Mouse (Mus musculus) liver, embryonic 13.5 days (tissue): ENCODE data around the gene Sema3g. TPM values are rescaled to one million over a fixed set of nuclear protein-coding genes. Genes with fewer than 3 reads are reported as not detected.

Experiments used
- ATAC-seq: fragments of 200-750 bp; cut with Nextera tagmentation; 2 replicates; pipeline ENCODE4 v1.8.0; 2017; ENCODE audit warnings: low read depth, mild to moderate bottlenecking, moderate number of reproducible peaks, moderate library complexity
- DNase-seq: peaks from one replicate; pipeline ENCODE4 v3.0.0; 2022
- H3K27ac ChIP-seq: fragments of 300-500 bp; sonication (generic); 2 replicates; pipeline ENCODE4 v1.5.1; 2015; ENCODE audit warnings: moderate library complexity, mild to moderate bottlenecking, inconsistent platforms
- H3K27me3 ChIP-seq: fragments of 300-500 bp; sonication (generic); 2 replicates; pipeline ENCODE4 v1.6.1; 2015; ENCODE audit warnings: mild to moderate bottlenecking, inconsistent platforms
- H3K36me3 ChIP-seq: fragments of 300-500 bp; sonication (generic); 2 replicates; pipeline ENCODE4 v1.6.1; 2015; ENCODE audit warnings: mild to moderate bottlenecking, inconsistent platforms
- H3K4me1 ChIP-seq: fragments of 300-500 bp; sonication (generic); replicated peaks from 2 replicates; pipeline ENCODE4 v1.6.1; 2015; ENCODE audit warnings: inconsistent platforms
- H3K4me2 ChIP-seq: fragments of 300-500 bp; sonication (generic); 2 replicates; pipeline ENCODE4 v1.6.1; 2015; ENCODE audit warnings: inconsistent platforms, mild to moderate bottlenecking, moderate library complexity
- H3K4me3 ChIP-seq: fragments of 300-500 bp; sonication (generic); replicated peaks from 2 replicates; pipeline ENCODE4 v1.5.1; 2015; ENCODE audit warnings: mild to moderate bottlenecking, inconsistent platforms
- H3K9ac ChIP-seq: fragments of 300-500 bp; sonication (generic); 2 replicates; pipeline ENCODE4 v1.6.1; 2015; ENCODE audit warnings: mild to moderate bottlenecking, inconsistent platforms
- H3K9me3 ChIP-seq: fragments of 300-500 bp; sonication (generic); replicated peaks from 2 replicates; pipeline ENCODE4 v1.6.1; 2016; ENCODE audit warnings: inconsistent platforms
- WGBS: fragments of 180-500 bp; shearing (Covaris S2); methylation state at CpG from one replicate; pipeline ENCODE4 v1.1.7; 2015; ENCODE audit not compliant: insufficient replicate concordance; 5-methylcytosine and 5-hydroxymethylcytosine counted together
- polyA plus RNA-seq: library from polyadenylated mRNA; unstranded; fragments of >200 nt; fragmentation: Nextera tagmentation; extraction: Ambion mirVana; gene quantifications from 2 replicates; pipeline ENCODE4 v1.2.1, GENCODE M21; 2015

Gene Sema3g
- polyA plus RNA-seq, 1 experiment from 2014 or later: 0.02 TPM

DNA sequence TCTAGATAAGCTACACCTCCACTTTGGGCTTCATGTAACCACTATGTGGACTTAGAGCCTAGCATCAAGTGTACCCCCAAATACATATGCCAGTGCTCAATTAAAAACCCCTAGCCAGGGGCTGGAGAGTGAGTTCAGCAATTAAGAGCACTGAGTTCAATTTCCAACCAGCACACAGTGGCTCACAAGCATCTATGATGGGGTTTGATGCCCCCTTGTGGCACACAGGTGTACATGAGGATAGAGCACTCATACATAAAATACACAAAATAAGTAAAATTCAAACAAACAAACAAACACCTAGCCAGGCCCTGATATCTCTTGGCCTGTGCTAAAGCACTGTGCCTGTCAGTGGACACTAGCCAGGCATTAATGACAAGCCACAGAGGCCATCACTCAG is 21.7 kb upstream of the Sema3g start:
- 0 out of 2 replicates have a peak, but pooled peaks have one; percentile 8 for ATAC-seq
- Histone ChIP-seq H3K36me3 (peaks cover 89% of the 10 kb centered on the region), H3K4me2 (no peak overlapping the region), H3K4me3 (no peak overlapping the region), H3K27ac (no peak overlapping the region), H3K9me3 (no peaks in the 10 kb centered on the region), H3K27me3 (no peaks in the 10 kb centered on the region), H3K4me1 (peaks cover 47% of the 10 kb centered on the region), H3K9ac (no peak overlapping the region)
- DNase-seq: no peak

DNA sequence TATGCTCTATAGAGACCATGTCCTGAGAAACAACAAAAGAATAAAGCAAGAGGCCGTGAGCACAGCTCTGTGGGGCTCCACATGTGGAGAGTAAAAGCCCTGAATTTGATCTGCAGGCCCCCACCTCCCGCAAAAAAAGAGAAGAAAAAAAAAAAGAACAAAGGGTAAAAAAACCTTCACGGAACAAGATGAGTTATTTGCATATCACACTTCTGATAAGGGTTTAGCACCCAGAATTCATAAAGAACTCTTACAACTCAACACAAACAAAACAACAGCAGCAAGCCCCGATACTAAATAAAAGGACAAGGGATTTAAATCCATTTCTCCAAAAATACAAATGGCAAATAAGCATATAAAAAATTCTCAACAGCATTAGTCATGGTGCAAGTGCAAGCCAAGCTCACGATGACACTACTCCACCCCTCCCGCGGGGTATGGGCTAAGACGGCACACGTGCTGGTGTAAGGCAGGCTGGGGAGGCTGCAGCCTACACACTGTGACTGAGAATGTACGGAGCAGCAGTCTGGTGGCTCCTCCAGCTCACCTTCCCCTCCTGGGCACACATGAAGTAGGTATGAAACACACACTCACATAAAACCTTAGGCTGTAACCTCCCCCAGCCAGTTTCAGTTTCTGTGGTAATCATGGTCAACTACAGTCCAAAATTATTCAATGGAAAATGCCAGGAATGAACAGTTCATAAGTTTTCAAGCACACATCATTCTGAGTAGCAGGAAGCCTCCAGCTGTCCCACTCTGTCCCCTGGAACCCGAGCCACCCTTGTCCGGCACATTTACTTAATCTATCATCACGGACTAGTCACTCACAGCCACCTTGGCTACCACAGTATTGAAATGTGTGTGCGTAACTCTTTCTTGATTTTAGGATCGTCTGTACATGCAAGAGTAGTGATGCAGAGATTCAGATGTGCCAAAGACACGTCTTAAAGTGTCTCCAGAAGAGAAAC is 19.8 kb upstream of the Sema3g start:
- ATAC-seq: peak; percentile 45; the same call in 1 of the 2 replicates
- Histone ChIP-seq H3K27ac (0 out of 2 replicates have a peak overlapping the region, but pooled peaks have one; percentile 13), H3K4me1 (peaks cover 52% of the 10 kb centered on the region), H3K4me3 (no peak overlapping the region), H3K9ac (no peak overlapping the region), H3K36me3 (peaks cover 87% of the 10 kb centered on the region), H3K9me3 (no peaks in the 10 kb centered on the region), H3K4me2 (0 out of 2 replicates have a peak overlapping the region, but pooled peaks have one; percentile 19), H3K27me3 (no peaks in the 10 kb centered on the region)
- WGBS: 67% methylated on average over 16 of the region's 16 CpGs
- no peak for DNase-seq

DNA sequence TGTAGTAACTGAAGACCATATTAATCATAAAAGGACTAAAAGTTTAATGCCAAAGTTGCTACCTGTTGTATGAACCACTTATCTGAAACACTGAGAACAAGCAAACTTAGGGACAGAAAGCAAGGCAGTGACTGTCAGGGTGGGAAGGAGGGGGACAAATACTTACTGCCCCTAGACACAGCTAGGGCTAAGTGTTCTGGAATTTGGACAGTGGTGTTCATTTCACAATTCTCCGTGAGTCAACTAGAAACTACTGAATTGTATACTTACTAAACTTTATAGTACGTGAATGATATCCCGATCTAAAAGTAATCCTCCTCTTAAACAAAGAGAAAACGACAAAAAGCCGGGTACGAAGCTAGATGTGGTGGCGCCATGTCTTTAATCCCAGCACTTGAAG is 18.1 kb upstream of the Sema3g start:
- peaks cover 87% of the 10 kb centered on the region for H3K36me3 ChIP-seq

DNA sequence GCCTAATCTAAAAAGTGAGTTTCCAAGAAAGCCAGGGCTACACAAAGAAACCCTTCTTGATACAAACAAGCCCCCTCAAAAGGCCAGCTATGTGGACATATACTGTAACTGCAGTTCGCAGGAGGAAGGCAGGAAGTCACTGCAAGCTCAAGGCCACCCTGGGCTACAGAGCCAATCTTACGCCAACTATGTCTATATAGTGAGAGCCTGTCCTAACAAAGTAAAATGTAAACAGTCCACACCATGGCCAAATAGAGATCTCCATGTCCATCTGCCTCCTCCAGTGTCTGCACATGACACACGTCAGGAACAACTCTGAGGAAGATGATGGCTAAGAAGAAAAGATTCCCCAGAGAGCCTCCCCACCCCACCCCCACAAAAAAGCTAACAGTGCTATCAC is 17.6 kb upstream of the Sema3g start:
- peak overlapping the region; percentile 32 for H3K27ac ChIP-seq
- no peak overlapping the region for H3K4me3 ChIP-seq
- no peaks in the 10 kb centered on the region for H3K27me3 ChIP-seq
- H3K9ac ChIP-seq: no peak overlapping the region
- H3K4me2 ChIP-seq: no peak overlapping the region
- ATAC-seq (peak; percentile 32; the same call in 1 of the 2 replicates), DNase-seq (no peak)
- WGBS: 75% methylated on average over 3 of the region's 3 CpGs
- no peaks in the 10 kb centered on the region for H3K9me3 ChIP-seq
- peaks cover 62% of the 10 kb centered on the region for H3K4me1 ChIP-seq
- H3K36me3 ChIP-seq: peaks cover 86% of the 10 kb centered on the region

More for the DNA sequence above, 18.1 kb upstream of the Sema3g start:
- Histone ChIP-seq H3K9ac (no peak overlapping the region), H3K27ac (peak overlapping the region; percentile 32; the same call in 1 of the 2 replicates), H3K4me1 (peaks cover 61% of the 10 kb centered on the region), H3K9me3 (no peaks in the 10 kb centered on the region), H3K4me3 (no peak overlapping the region), H3K4me2 (no peak overlapping the region), H3K27me3 (no peaks in the 10 kb centered on the region)
- ATAC-seq (no peak), DNase-seq (no peak)
- 84% methylated on average over 7 of the region's 7 CpGs for WGBS

DNA sequence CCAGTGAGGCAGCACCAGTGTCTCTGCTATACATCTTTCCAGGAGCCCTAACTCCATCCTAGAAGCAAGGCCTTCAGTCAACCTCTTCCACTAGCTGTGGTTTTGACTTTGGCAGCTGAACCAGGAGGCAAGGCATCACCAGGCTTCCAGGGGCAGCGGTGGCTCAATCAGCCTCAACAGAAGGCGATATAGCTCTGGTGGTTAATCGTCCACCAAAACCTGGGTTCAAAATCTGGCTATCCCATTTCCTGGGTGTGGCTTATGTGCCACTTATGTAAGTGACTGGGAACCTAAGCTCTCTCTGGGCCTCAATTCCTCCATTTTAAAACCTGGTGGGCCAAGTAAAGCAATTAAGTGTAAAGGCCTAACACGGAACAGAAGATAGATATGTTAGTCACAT is 12.8 kb upstream of the Sema3g start:
- ATAC-seq (no peak), DNase-seq (no peak)
- Histone ChIP-seq H3K4me3 (peak overlapping the region; percentile 81), H3K36me3 (peaks cover 47% of the 10 kb centered on the region), H3K27me3 (no peaks in the 10 kb centered on the region), H3K27ac (peak overlapping the region; percentile 88), H3K4me2 (peak overlapping the region; percentile 80), H3K9ac (peak overlapping the region; percentile 91), H3K9me3 (no peaks in the 10 kb centered on the region), H3K4me1 (peaks cover 62% of the 10 kb centered on the region)
- 40% methylated on average over 4 of the region's 4 CpGs for WGBS

DNA sequence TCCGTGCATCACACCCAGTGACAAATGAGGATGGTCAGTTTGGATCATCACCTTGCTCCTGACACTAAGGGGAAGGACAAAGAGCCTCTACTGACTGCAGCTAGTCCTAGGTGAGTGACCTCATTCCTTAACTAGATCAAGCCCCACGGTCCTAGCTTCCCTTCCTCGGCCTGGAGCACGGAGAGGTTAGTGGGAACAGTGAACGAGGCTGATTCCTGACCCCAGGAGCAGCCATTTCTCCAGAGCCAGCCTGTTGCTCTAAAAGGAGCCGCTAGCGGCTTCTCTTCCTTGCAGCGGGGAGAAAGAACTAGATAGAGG is 12.5 kb upstream of the Sema3g start:
- WGBS: 17% methylated on average over 8 of the region's 8 CpGs
- Histone ChIP-seq H3K27me3 (no peaks in the 10 kb centered on the region), H3K9me3 (no peaks in the 10 kb centered on the region), H3K4me1 (peaks cover 58% of the 10 kb centered on the region), H3K4me3 (peak overlapping the region; percentile 81), H3K4me2 (peak overlapping the region; percentile 80), H3K36me3 (peaks cover 44% of the 10 kb centered on the region), H3K27ac (peak overlapping the region; percentile 88), H3K9ac (peak overlapping the region; percentile 91)
- ATAC-seq (no peak), DNase-seq (no peak)

DNA sequence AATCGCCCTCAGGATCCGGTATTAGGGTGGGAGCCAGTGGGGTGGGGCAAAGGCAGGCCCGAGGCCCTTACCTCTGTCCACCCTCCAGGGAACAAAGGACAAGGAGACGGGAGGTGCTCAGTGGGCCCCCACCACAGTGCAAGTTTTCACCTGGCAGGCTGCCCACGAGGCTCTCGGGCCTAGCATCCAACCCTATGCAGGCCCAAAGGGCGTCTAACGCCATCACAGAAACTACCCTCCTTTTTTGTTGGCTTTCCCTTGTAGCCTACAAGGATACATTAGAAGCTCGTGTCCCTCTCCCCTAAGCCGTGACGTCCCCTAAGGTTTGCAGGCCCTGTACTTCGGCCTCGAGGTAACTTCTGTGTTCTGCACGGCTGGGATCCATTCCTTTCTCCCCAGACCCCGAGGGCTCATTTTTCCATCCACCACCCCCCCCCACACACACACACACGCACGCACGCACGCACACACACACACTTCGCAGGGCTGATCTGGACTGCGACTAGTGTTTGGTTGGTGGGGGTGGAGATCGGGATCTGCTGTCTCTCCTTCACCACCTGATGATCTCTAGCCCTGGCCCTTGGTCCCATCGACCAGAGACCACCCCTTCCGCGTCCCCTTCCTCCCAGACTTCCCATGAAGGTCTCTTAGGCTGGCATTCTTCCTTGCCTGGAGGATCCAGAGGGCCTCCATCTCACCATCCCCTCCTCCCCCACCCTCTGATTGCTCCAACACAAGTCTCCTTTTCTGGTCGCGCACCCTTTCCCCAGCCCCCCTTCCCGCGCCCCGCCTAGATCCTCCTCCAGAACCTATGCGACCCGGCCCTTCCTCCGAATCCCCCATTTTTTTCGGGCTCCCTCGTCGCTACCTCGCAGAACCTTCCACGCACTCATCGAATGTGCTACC is 11.8 kb upstream of the Sema3g start:
- Histone ChIP-seq H3K9me3 (no peaks in the 10 kb centered on the region), H3K27ac (peak overlapping the region; percentile 88), H3K36me3 (peaks cover 38% of the 10 kb centered on the region), H3K27me3 (no peaks in the 10 kb centered on the region), H3K4me3 (peak overlapping the region; percentile 81), H3K9ac (peak overlapping the region; percentile 91), H3K4me2 (peak overlapping the region; percentile 80), H3K4me1 (peaks cover 55% of the 10 kb centered on the region)
- DNase-seq: no peak
- under 1% methylated on average over 39 of the region's 39 CpGs for WGBS
- ATAC-seq: peak; percentile 22

DNA sequence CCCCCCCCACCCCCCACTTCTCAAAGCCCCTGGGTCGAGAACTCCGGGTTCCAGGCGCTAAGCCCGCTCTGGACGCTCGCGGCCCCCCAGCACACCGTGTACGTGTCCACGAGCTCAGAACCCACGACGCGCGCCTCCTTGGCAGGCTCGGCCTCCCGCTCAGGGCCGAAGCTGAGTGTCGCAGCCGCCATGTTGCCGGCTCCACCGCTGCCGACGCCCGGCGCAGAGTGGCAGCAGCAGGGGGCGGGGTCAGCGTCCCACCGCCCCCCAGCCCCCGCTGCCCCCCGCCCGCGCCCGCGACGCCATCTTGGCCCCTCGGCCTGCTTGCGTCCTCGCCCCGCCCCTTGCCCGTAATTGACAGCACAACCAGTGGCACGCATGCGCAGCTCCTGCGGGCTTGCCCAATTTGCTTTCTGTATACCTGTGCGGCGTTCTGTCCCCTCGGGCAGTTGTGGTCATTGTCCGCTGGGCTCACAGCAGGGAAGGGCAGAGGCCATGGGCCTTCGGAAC is 11.1 kb upstream of the Sema3g start:
- ATAC-seq: peak; percentile 77
- peaks cover 32% of the 10 kb centered on the region for H3K36me3 ChIP-seq

DNA sequence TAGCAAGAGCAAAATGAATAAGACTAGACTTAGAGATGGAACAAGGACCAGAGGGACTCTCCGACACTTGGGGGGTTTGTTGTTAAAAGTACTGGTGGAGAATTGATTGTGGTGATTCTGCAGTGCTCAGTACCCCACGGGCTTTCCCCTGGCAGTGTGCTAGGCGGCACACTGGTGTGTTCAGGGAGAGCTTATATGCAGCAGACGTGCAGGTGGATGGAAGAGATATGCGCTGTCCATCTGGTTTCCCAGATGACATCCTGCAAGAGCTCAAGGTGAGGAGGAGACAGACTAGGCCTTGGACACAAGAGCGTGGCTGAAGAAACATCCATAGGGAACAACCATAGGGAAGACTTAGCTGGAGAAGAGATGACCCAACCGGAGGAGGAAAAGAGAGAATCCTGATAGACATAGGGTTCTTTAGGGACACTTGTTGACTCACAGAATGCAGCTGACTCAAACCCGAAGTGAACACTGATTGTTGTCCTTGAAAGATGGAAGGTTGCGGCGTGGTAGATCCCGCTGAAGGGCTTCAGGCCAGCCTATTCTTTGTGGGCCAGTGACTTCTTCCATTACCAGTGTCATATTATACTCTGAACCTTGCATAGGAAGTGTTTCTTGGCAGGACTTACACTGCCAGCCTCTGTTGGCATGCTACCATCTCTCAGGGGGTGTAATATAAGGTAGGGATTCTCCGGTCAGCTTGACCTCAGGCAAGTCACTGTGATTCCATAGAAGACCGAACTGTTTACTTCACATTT is 10.4 kb upstream of the Sema3g start:
- H3K9ac ChIP-seq: peak overlapping the region; percentile 91
- H3K4me3 ChIP-seq: peak overlapping the region; percentile 81
- H3K4me1 ChIP-seq: peaks cover 63% of the 10 kb centered on the region
- H3K36me3 ChIP-seq: peaks cover 25% of the 10 kb centered on the region
- no peaks in the 10 kb centered on the region for H3K27me3 ChIP-seq
- WGBS: 64% methylated on average over 13 of the region's 13 CpGs
- peak overlapping the region; percentile 80 for H3K4me2 ChIP-seq
- H3K9me3 ChIP-seq: no peaks in the 10 kb centered on the region
- H3K27ac ChIP-seq: peak overlapping the region; percentile 88
- DNase-seq (peak; percentile 58), ATAC-seq (peak; percentile 71)

More for the DNA sequence above, 11.1 kb upstream of the Sema3g start:
- H3K4me1 ChIP-seq: peaks cover 58% of the 10 kb centered on the region
- no peaks in the 10 kb centered on the region for H3K27me3 ChIP-seq
- 0% methylated on average over 41 of the region's 48 CpGs for WGBS
- H3K9me3 ChIP-seq: no peaks in the 10 kb centered on the region
- peak overlapping the region; percentile 80 for H3K4me2 ChIP-seq
- peak overlapping the region; percentile 91 for H3K9ac ChIP-seq
- peak; percentile 92 for DNase-seq
- peak overlapping the region; percentile 81 for H3K4me3 ChIP-seq
- H3K27ac ChIP-seq: peak overlapping the region; percentile 88

DNA sequence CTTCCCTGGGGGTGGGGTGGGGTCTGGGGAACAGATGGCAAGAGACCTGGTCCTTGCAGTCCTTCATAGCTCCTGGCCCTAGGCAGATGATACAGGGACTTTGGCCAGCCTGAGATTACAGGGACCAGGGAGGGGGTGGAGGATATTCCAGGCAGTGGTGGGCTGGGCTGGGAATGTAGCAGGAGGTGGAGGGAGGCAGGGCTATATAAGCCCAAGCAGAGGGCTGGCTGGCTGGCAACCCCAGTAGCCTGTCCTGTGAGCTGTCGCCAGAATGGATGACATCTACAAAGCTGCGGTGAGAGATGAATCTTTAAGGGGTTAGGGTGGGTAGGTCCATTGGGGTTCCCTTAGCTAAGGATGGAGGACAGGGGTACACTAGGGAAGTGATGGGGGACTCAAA is 9.6 kb upstream of the Sema3g start, which contains the start of gene Tnnc1:
Gene Tnnc1 (plus strand): TSS at position 229 of the 400 bp plus-strand sequence.
- Histone ChIP-seq H3K4me1 (peaks cover 64% of the 10 kb centered on the region), H3K4me3 (peak within 1 kb of the TSS; percentile 81), H3K27ac (peak within 1 kb of the TSS; percentile 88), H3K36me3 (peaks cover 16% of the 10 kb centered on the region), H3K9ac (peak within 1 kb of the TSS; percentile 91), H3K4me2 (peak within 1 kb of the TSS; percentile 80), H3K9me3 (no peaks in the 10 kb centered on the region), H3K27me3 (no peaks in the 10 kb centered on the region)
- 73% methylated on average over 2 of the region's 2 CpGs for WGBS
- DNase-seq: no peak
- 0 out of 2 replicates have a peak, but pooled peaks have one; percentile 5 for ATAC-seq
